Mouse (Mus musculus) C2C12 (cell line): ENCODE results near the gene Pla2r1.

Source experiments
- CEBPB ChIP-seq: IDR thresholded peaks from one replicate; pipeline ENCODE4 v1.6.1; 2011; ENCODE audit warnings: low read depth, mild to moderate bottlenecking, control low read depth, moderate library complexity
- CTCF ChIP-seq: IDR thresholded peaks from one replicate; pipeline ENCODE4 v1.5.1; 2011; ENCODE audit not compliant: control insufficient read depth, insufficient read depth, insufficient read length
- FOSL1 ChIP-seq: IDR thresholded peaks from one replicate; pipeline ENCODE4 v1.8.0; 2011; ENCODE audit warnings: mild to moderate bottlenecking, low read length; ENCODE audit not compliant: poor library complexity, insufficient read depth, severe bottlenecking
- MAX ChIP-seq: IDR thresholded peaks from one replicate; pipeline ENCODE4 v1.6.1; 2011; ENCODE audit warnings: mild to moderate bottlenecking, control low read depth
- MYOD1 ChIP-seq: IDR thresholded peaks from one replicate; pipeline ENCODE4 v1.6.1; 2011; ENCODE audit warnings: low read depth; ENCODE audit not compliant: control insufficient read depth, insufficient read length
- USF1 ChIP-seq: IDR thresholded peaks from one replicate; pipeline ENCODE4 v1.6.1; 2011; ENCODE audit warnings: low read depth, mild to moderate bottlenecking, control low read depth, moderate library complexity

GRCm38 (mm10) chr2:60418075-60418474 is 135.0 kb downstream of the Pla2r1 start:
- TF ChIP-seq CEBPB (no peak), CTCF (peak; percentile 55), MAX (no peak), FOSL1 (no peak), MYOD1 (no peak), USF1 (no peak)
